Mouse (Mus musculus): ENCODE data around the gene Klk7. TPM values are rescaled to one million over a fixed set of nuclear protein-coding genes. Genes with fewer than 3 reads are reported as not detected.

The Klk7 gene
- polyA plus RNA-seq, 1 experiment from 2014 or later, result not detected

GRCm38 (mm10) chr7:43782275-43783265, 28.5 kb upstream of the Klk7 start:
- Histone ChIP-seq H3K27ac (replicated peaks; ENCODE audit: low read depth, low read length) (no peak overlapping the region), H3K36me3 (ENCODE audit: control insufficient read depth, insufficient read depth, low read length) (no peaks in the 10 kb centered on the region), H3K4me2 (ENCODE audit: low read depth, severe bottlenecking) (peak overlapping the region; percentile 49), H3K9me3 (ENCODE audit: control insufficient read depth, low read length) (no peaks in the 10 kb centered on the region), H3K9ac (ENCODE audit: low read length) (no peak overlapping the region), H3K27me3 (ENCODE audit: control insufficient read depth, insufficient read depth, low read length) (peaks cover 6% of the 10 kb centered on the region; the same call in 1 of the 2 replicates), H3K4me3 (ENCODE audit: low read depth, low read length) (peak overlapping the region; percentile 15), H3K4me1 (ENCODE audit: control insufficient read depth, insufficient read depth, low read length) (peaks cover 3% of the 10 kb centered on the region; the same call in 1 of the 2 replicates)
- WGBS, result 10% methylated on average over 36 of the region's 36 CpGs
- DNase-seq (ENCODE audit: low spot score) (peak; percentile 93), ATAC-seq (ENCODE audit: insufficient number of reproducible peaks, low FRiP score, low TSS enrichment, low read depth) (no peak; the same call in 1 of the 2 replicates)

GRCm38 (mm10) chr7:43785286-43785685, 25.8 kb upstream of the Klk7 start:
- DNase-seq (ENCODE audit: low spot score) (no peak), ATAC-seq (ENCODE audit: insufficient number of reproducible peaks, low FRiP score, low TSS enrichment, low read depth) (no peak)
- Histone ChIP-seq H3K27ac (replicated peaks; ENCODE audit: low read depth, low read length) (no peak overlapping the region), H3K27me3 (ENCODE audit: control insufficient read depth, insufficient read depth, low read length) (peaks cover 6% of the 10 kb centered on the region; the same call in 1 of the 2 replicates), H3K9me3 (ENCODE audit: control insufficient read depth, low read length) (no peaks in the 10 kb centered on the region), H3K4me3 (ENCODE audit: low read depth, low read length) (no peak overlapping the region), H3K4me2 (ENCODE audit: low read depth, severe bottlenecking) (no peak overlapping the region), H3K4me1 (ENCODE audit: control insufficient read depth, insufficient read depth, low read length) (peaks cover 3% of the 10 kb centered on the region; the same call in 1 of the 2 replicates), H3K36me3 (ENCODE audit: control insufficient read depth, insufficient read depth, low read length) (no peaks in the 10 kb centered on the region), H3K9ac (ENCODE audit: low read length) (no peak overlapping the region)
- WGBS, result 77% methylated on average over 1 of the region's 1 CpGs

DNA sequence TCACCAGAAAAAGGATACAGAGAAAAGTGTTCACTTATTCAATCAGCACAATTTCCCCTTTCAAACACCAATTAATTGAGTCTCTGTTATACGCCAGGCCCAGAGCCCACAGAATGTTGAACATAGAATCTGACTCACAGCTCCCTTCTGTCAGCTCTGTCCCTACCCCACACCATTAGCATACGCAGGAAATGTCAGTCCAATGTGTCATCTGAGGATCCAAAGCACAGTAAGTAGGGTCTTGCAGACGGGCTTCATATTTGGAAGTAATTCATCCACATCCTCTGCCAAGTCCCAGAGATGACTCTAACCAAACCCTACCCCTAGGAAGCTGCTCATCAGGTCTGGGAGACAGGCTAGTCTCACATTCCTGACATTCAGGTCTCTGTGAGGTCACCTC, 23.0 kb upstream of the Klk7 start:
- WGBS, result 80% methylated on average over 3 of the region's 3 CpGs
- peaks cover 6% of the 10 kb centered on the region; the same call in 1 of the 2 replicates for H3K27me3 ChIP-seq (ENCODE audit: control insufficient read depth, insufficient read depth, low read length)

DNA sequence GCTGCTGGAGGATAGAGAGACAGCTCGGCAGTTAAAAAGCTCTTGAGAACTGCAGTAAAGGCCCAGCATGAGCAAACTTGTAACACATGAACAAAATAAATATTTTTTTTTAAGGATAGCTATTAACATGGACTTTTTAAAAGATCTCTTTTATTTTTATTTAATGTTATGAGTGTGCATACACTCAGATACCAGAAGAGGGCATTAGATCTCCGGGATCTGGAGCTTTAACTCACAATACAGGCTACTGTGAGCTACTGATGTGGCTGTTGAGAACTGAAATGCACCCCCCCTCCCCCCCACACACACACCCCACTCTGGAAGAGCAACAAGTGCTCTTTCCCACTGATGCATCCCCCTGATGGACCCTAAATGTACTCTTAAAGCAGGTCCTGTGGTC, 21.8 kb upstream of the Klk7 start:
- H3K4me3 ChIP-seq (ENCODE audit: low read depth, low read length), result no peak overlapping the region
- no peak overlapping the region for H3K9ac ChIP-seq (ENCODE audit: low read length)
- no peaks in the 10 kb centered on the region for H3K9me3 ChIP-seq (ENCODE audit: control insufficient read depth, low read length)
- no peak overlapping the region for H3K27ac ChIP-seq (replicated peaks; ENCODE audit: low read depth, low read length)
- H3K4me2 ChIP-seq (ENCODE audit: low read depth, severe bottlenecking), result no peak overlapping the region
- 70% methylated on average over 2 of the region's 2 CpGs for WGBS
- DNase-seq (ENCODE audit: low spot score) (no peak), ATAC-seq (ENCODE audit: insufficient number of reproducible peaks, low FRiP score, low TSS enrichment, low read depth) (no peak)
- H3K36me3 ChIP-seq (ENCODE audit: control insufficient read depth, insufficient read depth, low read length), result no peaks in the 10 kb centered on the region
- H3K27me3 ChIP-seq (ENCODE audit: control insufficient read depth, insufficient read depth, low read length), result no peaks in the 10 kb centered on the region
- no peaks in the 10 kb centered on the region for H3K4me1 ChIP-seq (ENCODE audit: control insufficient read depth, insufficient read depth, low read length)

More for the DNA sequence above, 23.0 kb upstream of the Klk7 start:
- Histone ChIP-seq H3K27ac (replicated peaks; ENCODE audit: low read depth, low read length) (no peak overlapping the region), H3K9me3 (ENCODE audit: control insufficient read depth, low read length) (no peaks in the 10 kb centered on the region), H3K4me2 (ENCODE audit: low read depth, severe bottlenecking) (no peak overlapping the region), H3K4me1 (ENCODE audit: control insufficient read depth, insufficient read depth, low read length) (no peaks in the 10 kb centered on the region), H3K9ac (ENCODE audit: low read length) (no peak overlapping the region), H3K36me3 (ENCODE audit: control insufficient read depth, insufficient read depth, low read length) (no peaks in the 10 kb centered on the region), H3K4me3 (ENCODE audit: low read depth, low read length) (no peak overlapping the region)
- DNase-seq (ENCODE audit: low spot score) (no peak), ATAC-seq (ENCODE audit: insufficient number of reproducible peaks, low FRiP score, low TSS enrichment, low read depth) (no peak)

GRCm38 (mm10) chr7:43791591-43791990, 19.5 kb upstream of the Klk7 start, which contains the start of gene Klk9:
Klk9 (plus strand) TSS chr7:43791891.
- 76% methylated on average over 7 of the region's 7 CpGs for WGBS
- H3K27me3 ChIP-seq (ENCODE audit: control insufficient read depth, insufficient read depth, low read length), result peaks cover 7% of the 10 kb centered on the region
- no peaks in the 10 kb centered on the region for H3K4me1 ChIP-seq (ENCODE audit: control insufficient read depth, insufficient read depth, low read length)
- H3K27ac ChIP-seq (replicated peaks; ENCODE audit: low read depth, low read length), result no peak within 1 kb of the TSS
- H3K9ac ChIP-seq (ENCODE audit: low read length), result no peak within 1 kb of the TSS
- H3K4me2 ChIP-seq (ENCODE audit: low read depth, severe bottlenecking), result no peak within 1 kb of the TSS
- DNase-seq (ENCODE audit: low spot score), result no peak
- no peak for ATAC-seq (ENCODE audit: insufficient number of reproducible peaks, low FRiP score, low TSS enrichment, low read depth)
- H3K4me3 ChIP-seq (ENCODE audit: low read depth, low read length), result no peak within 1 kb of the TSS
- no peaks in the 10 kb centered on the region for H3K36me3 ChIP-seq (ENCODE audit: control insufficient read depth, insufficient read depth, low read length)
- no peaks in the 10 kb centered on the region for H3K9me3 ChIP-seq (ENCODE audit: control insufficient read depth, low read length)

- peak overlapping the region; percentile 71 for H3K4me2 ChIP-seq (ENCODE audit: low read depth, severe bottlenecking)
- H3K27ac ChIP-seq (replicated peaks; ENCODE audit: low read depth, low read length), result no peak overlapping the region
- 8% methylated on average over 8 of the region's 8 CpGs for WGBS
- no peaks in the 10 kb centered on the region for H3K4me1 ChIP-seq (ENCODE audit: control insufficient read depth, insufficient read depth, low read length)
- no peaks in the 10 kb centered on the region for H3K9me3 ChIP-seq (ENCODE audit: control insufficient read depth, low read length)
- H3K4me3 ChIP-seq (ENCODE audit: low read depth, low read length), result no peak overlapping the region; the same call in 1 of the 2 replicates
- no peaks in the 10 kb centered on the region for H3K36me3 ChIP-seq (ENCODE audit: control insufficient read depth, insufficient read depth, low read length)
- H3K27me3 ChIP-seq (ENCODE audit: control insufficient read depth, insufficient read depth, low read length), result peaks cover 16% of the 10 kb centered on the region
- DNase-seq (ENCODE audit: low spot score), result no peak
- no peak for ATAC-seq (ENCODE audit: insufficient number of reproducible peaks, low FRiP score, low TSS enrichment, low read depth)
- H3K9ac ChIP-seq (ENCODE audit: low read length), result no peak overlapping the region
Measured at GRCm38 (mm10) chr7:43796355-43796754, 14.7 kb upstream of the Klk7 start.

DNA sequence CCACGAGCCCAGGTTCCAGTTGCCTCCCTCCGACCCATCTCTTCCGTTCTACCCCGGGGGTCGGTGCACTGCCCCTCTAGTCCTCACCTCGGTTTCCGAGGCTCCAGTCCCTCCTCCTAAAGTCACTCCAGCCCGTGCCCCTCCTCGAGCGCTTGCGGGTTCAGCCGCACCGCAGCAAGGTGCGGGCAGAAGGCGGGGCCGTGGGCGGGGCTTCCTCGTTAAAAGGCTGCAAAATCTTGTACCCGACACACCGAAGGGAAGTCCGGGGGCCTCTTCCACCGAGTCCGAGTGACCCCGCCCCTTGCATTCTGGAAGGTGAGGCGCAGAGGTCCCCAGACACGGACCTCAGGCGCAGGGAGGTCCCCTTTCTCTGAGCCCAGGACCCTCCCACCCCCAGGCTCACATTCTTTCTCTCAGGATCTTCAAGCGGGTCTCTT, 13.7 kb upstream of the Klk7 start, which contains the start of gene Klk8:
Klk8 (plus strand) TSS at position 245 of the 437 bp plus-strand sequence.
- DNase-seq (ENCODE audit: low spot score) (peak; percentile 49), ATAC-seq (ENCODE audit: insufficient number of reproducible peaks, low FRiP score, low TSS enrichment, low read depth) (peak; percentile 42; the same call in 1 of the 2 replicates)
- Histone ChIP-seq H3K4me3 (ENCODE audit: low read depth, low read length) (peak within 1 kb of the TSS; percentile 39), H3K9ac (ENCODE audit: low read length) (peak within 1 kb of the TSS; percentile 47), H3K27ac (replicated peaks; ENCODE audit: low read depth, low read length) (no peak within 1 kb of the TSS), H3K4me2 (ENCODE audit: low read depth, severe bottlenecking) (peak within 1 kb of the TSS; percentile 71), H3K9me3 (ENCODE audit: control insufficient read depth, low read length) (no peaks in the 10 kb centered on the region), H3K27me3 (ENCODE audit: control insufficient read depth, insufficient read depth, low read length) (peaks cover 16% of the 10 kb centered on the region), H3K4me1 (ENCODE audit: control insufficient read depth, insufficient read depth, low read length) (no peaks in the 10 kb centered on the region), H3K36me3 (ENCODE audit: control insufficient read depth, insufficient read depth, low read length) (no peaks in the 10 kb centered on the region)
- WGBS, result under 1% methylated on average over 28 of the region's 28 CpGs

GRCm38 (mm10) chr7:43797844-43798462, 13.1 kb upstream of the Klk7 start:
- H3K27me3 ChIP-seq (ENCODE audit: control insufficient read depth, insufficient read depth, low read length), result peaks cover 16% of the 10 kb centered on the region
- peak overlapping the region; percentile 71 for H3K4me2 ChIP-seq (ENCODE audit: low read depth, severe bottlenecking)
- no peak overlapping the region; the same call in 1 of the 2 replicates for H3K4me3 ChIP-seq (ENCODE audit: low read depth, low read length)
- H3K9ac ChIP-seq (ENCODE audit: low read length), result no peak overlapping the region
- 41% methylated on average over 13 of the region's 13 CpGs for WGBS
- H3K9me3 ChIP-seq (ENCODE audit: control insufficient read depth, low read length), result no peaks in the 10 kb centered on the region
- DNase-seq (ENCODE audit: low spot score), result no peak
- no peak for ATAC-seq (ENCODE audit: insufficient number of reproducible peaks, low FRiP score, low TSS enrichment, low read depth)
- no peak overlapping the region for H3K27ac ChIP-seq (replicated peaks; ENCODE audit: low read depth, low read length)
- H3K4me1 ChIP-seq (ENCODE audit: control insufficient read depth, insufficient read depth, low read length), result no peaks in the 10 kb centered on the region
- no peaks in the 10 kb centered on the region for H3K36me3 ChIP-seq (ENCODE audit: control insufficient read depth, insufficient read depth, low read length)
